Mouse (Mus musculus): Measurements from ENCODE around the gene Kcnj4.

- TF ChIP-seq FLI1 (IDR thresholded peaks at IDR 0.05; ENCODE audit: low read length) (no peak), GATA1 (IDR thresholded peaks at IDR 0.05; ENCODE audit: borderline replicate concordance, low read length) (no peak)
Observed at GRCm38 (mm10) chr15:79455106-79455810, 49.8 kb downstream of the Kcnj4 start, which contains the start of gene Csnk1e.
